Mouse (Mus musculus) urinary bladder, postnatal 10 days (tissue): ENCODE results near the gene Galc.
"Not testable (repeated sequence)": the region's sequence is repeated elsewhere in the genome, so short reads cannot be mapped to it uniquely, and the experiment has no call there.

ENCODE experiments used
- DNase-seq: peaks from one replicate; pipeline ENCODE4 v3.0.0; 2022; ENCODE audit warnings: low spot score

The Galc gene

DNA sequence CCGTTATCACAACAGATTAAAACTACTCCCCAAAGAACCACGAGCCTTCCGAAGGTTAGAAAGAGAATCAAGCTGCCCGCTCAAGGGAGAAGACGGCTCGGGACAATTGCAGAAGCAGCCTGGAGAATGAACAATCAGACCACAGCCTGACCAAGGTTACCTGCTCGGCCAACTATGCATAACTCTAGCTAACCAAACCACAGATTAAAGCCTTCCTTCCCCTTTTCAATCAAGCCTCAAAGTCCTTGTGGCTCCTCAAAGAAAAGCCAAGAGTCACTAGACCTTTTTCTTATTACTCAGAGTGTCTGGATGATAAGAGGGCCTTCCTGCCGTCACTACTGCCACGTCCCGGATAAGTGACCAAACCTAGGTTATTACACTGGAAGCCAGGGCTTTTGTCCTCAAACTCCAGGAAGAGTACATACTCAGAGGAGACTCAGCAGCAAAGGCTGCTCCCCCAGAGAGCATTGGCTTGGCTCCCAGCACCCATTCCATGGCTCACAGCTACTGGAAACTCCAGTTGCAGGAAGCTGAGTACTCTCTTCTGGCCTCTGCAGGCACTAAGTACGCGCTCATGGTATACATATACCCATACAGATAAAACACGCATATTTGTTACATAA lies 3.8 kb downstream of the Galc start:
- no peak for DNase-seq

DNA sequence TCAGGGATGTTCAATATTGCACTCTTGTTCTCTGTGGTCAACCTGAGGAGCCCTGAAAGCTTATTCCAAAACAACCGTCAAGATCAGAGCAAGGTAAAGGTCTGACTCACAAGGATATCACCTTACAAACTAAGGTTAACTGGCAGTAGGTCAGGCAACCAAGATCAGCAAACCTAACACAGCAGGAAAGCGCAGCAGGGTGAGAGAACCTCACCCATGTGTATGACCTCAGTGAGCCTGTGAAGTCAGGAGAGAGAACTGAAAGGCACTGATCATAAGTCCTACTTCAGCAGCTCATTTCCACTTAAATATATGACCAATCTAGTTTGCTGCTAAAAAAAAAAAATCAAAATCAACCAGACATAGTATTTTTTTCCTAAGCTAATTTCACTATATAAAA lies 6.8 kb downstream of the Galc start:
- DNase-seq: no peak

DNA sequence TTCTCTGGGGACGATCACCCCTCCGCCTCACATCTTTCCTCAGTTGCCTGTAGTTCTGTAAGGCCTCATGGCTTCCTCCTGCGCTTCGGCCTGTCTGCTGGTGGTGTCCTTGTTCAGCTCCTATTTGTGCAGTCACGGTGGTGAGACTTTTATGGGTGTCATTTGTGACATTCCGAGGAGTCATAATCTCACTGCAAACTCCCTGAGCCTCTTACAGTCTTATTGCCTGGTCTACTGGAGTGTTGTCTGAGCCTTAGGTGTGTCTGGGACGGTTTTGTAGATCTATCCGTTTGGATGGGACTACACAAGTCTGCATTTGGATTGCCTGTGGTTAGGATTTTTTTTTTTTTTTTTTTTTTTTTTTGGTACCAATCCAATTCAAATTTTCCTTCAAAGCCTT lies 8.9 kb downstream of the Galc start:
- no peak for DNase-seq

GRCm38 (mm10) chr12:98249671-98250070 lies 9.6 kb downstream of the Galc start:
- DNase-seq: no peak

DNA sequence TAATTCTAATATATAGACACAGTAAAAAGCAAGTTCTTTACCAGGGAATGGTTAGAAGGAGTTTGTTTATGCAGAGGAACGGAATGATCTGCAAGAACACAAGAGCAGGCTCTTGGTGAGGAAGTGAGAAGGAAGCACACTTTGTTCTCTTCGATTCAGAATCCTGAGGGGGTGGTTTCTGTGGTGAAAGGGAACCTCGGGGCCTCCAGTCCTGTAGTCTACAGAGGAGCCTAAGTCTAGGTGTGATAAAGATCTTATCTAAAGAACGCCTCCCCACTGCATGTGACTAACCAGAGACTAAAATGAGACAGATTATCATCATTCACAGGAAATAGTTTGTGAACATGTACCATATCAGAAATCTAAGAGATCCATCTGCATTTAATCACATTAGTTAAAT lies 12.4 kb downstream of the Galc start:
- no peak for DNase-seq

GRCm38 (mm10) chr12:98244865-98245264 lies 14.4 kb downstream of the Galc start:
- DNase-seq: no peak

- no peak for DNase-seq
Measured at GRCm38 (mm10) chr12:98244161-98244560, 15.1 kb downstream of the Galc start.

- not testable (repeated sequence) for DNase-seq
Measured at GRCm38 (mm10) chr12:98238478-98238877, 20.8 kb downstream of the Galc start.

- no peak for DNase-seq
Measured at GRCm38 (mm10) chr12:98227037-98227436, 32.2 kb downstream of the Galc start.

GRCm38 (mm10) chr12:98223286-98223685 lies 36.0 kb downstream of the Galc start:
- DNase-seq: no peak

DNA sequence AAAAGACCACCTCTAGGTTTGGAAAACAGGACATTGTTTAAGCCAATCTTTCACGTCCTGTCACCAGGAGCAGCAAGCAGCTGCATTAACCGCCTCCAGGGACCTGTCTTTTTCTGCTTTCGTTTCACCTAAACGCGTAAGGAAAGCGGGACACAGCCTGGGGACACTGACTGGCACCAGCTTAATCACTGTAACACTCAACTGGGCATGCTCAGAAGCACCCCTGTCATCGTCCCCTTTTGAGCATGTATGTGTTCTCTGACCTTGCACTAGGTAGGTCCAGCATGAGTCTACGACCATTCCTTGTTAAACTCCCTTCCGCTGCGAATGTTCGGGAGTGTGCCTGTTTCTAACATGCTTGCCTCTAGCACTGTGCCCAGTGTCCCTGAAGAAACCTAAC lies 42.8 kb downstream of the Galc start:
- DNase-seq: no peak

DNA sequence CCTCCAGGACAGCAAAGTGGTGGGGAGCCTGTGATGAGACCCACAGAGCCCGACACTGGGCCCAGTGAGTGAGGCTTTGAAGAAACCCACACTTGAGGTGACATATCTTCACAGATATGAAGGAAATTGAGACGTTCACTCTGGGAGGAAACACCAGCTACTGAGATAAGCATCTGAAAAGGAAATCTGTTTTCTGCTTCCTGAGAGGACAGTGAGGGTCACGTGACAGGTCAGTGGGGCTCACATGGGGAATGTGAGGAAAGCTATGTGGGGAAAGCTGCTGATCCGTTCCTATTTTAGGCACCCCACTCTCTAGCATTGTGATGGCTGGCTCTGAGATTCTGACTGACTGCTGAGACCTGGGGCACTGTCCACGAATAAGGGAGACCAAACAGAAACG lies 43.7 kb downstream of the Galc start:
- no peak for DNase-seq

- DNase-seq: no peak
Measured at GRCm38 (mm10) chr12:98214191-98214590, 45.1 kb downstream of the Galc start.

DNA sequence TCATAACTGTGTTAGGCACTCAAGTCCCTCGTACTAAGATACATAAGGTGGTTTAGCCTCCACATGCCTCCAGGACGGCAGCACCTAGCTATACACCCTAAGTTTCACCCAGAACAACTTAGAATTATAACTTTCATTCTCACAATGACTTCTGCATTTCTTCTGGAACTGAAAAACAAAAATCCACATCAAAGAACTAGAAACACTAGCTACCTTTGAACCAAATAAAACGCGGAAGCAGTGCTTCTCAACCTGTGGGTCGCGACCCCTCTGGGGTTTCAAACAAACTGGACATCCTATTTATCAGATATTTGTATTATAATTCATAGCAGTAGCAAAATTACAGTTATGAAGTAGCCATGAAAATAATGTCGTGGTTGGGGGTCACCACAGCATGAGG lies 45.5 kb downstream of the Galc start:
- no peak for DNase-seq

DNA sequence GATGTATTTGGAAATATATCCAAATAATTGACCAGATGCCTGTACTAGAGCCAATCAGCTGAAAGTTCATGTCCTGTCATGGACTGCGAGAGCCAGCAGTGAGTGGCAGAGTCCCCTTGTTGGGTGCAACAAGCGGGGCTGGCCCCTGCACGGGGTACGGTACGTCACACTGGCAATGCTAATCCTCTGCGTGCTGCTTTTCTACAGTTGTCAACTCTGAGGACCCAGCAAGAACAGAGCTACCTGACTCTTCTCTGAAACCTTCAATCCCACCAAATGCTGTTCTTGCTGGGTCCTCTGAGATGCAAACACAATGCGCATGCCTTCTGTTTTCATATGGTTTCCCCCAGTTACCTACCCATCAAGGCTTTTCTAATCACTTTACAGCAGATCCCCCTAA lies 45.9 kb downstream of the Galc start:
- no peak for DNase-seq

DNA sequence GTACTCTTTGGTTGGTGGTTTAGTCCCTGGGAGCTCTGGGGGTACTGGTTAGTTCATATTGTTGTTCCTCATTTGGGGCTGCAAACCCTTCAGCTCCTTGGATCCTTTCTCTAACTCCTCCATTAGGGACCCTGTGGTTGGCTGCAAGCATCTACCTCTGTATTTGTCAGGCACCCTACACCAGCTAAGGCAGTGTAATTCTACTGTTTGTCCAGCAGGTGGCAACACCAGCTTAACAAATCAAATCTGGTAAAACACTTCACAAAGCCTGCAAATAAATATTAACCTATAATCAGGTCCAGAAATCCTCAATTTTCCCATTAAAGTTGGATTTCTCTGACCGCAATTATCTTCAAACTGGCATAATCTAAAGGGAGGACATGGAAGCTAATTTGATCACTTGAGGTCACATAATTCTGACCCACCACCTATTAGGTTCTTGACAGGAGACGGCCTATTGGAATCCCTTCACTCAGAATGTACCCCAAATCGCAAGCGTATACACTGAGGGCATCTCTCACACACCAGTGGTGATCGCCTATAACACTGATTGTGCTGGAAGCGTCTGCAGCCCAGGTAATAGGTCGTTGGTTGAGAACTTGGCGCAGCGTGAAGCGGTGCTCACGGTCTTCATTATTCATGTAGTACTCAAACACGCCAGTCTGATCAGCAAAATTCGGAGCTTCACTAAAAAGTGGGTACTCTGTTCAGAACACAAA lies 46.6 kb downstream of the Galc start:
- no peak for DNase-seq

DNA sequence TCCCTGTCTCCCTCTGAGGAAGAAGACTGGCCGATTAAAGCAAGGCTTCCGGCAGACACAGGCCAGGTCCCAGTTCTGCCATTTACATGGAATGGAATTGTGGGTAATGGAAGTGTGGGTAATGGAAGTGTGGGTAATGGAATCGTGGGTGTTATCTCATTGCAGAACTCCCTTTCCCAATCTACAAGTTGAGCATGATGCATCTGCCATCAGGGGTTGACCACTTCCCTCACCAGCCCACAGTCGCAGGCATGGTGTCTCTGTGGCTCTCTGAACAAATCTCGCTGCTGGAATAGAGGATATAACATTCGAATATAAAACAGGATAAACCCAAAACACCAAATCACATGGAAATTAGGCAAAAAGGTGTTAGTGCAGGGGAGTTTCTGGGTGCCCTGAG lies 48.8 kb downstream of the Galc start:
- DNase-seq: no peak

- DNase-seq: no peak
Measured at GRCm38 (mm10) chr12:98208104-98208503, 51.2 kb downstream of the Galc start.

GRCm38 (mm10) chr12:98205450-98206051 lies 53.7 kb downstream of the Galc start:
- no peak for DNase-seq

DNA sequence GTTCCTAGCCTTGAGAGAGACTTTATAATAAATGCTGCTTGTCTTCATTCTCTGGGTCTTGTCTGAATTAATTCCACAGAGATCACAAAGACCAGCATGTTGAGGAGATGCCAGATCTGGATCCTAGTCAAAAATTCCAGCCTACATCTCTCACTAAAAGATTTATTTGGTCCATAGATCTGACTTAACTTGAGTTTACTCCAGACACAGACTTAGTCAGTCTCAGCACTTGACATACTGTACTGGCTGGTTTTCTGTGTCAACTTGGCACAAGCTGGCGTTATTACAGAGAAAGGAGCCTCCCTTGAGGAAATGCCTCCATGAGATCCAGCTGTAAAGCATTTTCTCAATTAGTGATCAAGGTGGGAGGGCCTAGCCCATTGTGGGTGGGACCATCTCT lies 61.9 kb downstream of the Galc start:
- DNase-seq: no peak

- DNase-seq: no peak
Measured at GRCm38 (mm10) chr12:98190201-98190600, 69.1 kb downstream of the Galc start.

DNA sequence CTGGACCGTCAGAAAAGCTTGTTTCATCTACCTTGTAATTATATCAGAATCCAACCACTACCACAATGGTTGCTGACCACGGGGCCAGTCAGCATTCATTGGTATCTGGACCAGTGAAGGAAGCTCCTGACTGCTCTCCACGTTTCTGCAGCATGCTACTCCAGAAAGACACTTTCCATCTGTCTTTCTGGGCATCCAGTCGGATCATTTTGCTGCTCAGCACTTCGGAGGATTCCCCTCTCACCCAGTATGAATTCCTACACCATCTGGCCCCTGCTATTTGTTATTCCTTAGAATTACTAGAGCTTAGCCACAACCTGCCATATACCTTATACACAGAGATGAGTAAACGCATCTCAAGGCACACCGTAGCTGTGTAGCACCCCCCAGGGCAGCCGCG lies 70.2 kb downstream of the Galc start:
- no peak for DNase-seq

GRCm38 (mm10) chr12:98187186-98187899 lies 71.9 kb downstream of the Galc start:
- DNase-seq: no peak
